8 mouse cellular contexts compared by ENCODE assay signal in the genomic region with DNA sequence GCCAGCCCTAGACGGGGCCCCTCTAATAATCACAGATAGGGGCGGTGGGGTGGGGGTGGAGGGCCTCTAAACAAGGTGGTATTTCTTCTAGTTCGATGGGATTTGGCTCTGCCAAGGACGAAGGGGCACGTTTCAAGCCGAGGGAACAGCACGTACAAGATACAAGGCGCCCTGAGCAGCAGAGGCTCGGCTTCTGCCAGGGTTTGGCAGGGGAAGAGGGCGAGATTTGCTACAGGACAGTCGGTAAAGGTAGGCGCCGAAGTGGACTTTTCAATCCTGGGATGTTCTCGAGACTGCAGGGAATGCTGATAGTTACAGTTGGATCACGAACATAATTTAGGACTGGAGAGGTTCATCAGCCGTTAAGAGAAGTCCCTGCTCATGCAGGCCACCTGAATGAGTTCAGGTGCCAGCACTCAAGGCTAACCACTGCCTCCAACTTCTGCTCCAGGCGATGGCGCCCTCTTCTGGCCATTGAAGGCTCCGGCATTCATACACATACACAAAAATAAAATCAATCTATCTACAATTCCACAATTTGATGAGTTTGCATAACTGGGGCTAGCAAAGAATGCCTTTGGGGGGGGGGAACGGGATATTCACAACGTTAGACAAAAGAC. TPM values are rescaled to one million over a fixed set of nuclear protein-coding genes. Genes with fewer than 3 reads are reported as not detected.
A peak's percentile ranks its signal among the peaks of the same experiment; 100 is the strongest.
DNase-seq lines count a peak whose midpoint lies in the region; ATAC-seq and TF ChIP-seq lines count a peak whose summit lies in the region.

No protein-coding gene starts in this region.

- peak overlapping the region; percentile 99 for H3K9ac ChIP-seq in intestine, embryonic 14.5 days (ENCODE audit: low read length)
- no peak overlapping the region for H3K9ac ChIP-seq in neural tube, embryonic 14.5 days (replicated peaks; ENCODE audit: low read depth, low read length)

- no peak for DNase-seq in left cerebral cortex, adult 2 months (ENCODE audit: extremely low spot score in 1 of 2, low spot score in 2 of 2)
- DNase-seq in left cerebral cortex, adult 8-10 months (ENCODE audit: low spot score in 2 of 2), result no peak
- DNase-seq in cerebellum, adult 8-10 months, result peak; percentile 64
- peak; percentile 69 for DNase-seq in forelimb bud, embryonic 11.5 days (ENCODE audit: low read depth, low spot score)
- peak; percentile 82 for DNase-seq in intestine, embryonic 14.5 days (ENCODE audit: low spot score)
- peak; percentile 77 to 84 for DNase-seq in lung, adult 18-20 months
- peak; percentile 62 for DNase-seq in yolk sac, embryonic 10.5 days (ENCODE audit: low spot score)

- peak overlapping the region; percentile 97 for H3K4me2 ChIP-seq in intestine, embryonic 14.5 days (ENCODE audit: low read length)
- H3K4me2 ChIP-seq in neural tube, embryonic 14.5 days (ENCODE audit: low read depth, low read length), result peak overlapping the region; percentile 89; the same call in 1 of the 2 replicates

- H3K4me3 ChIP-seq in left cerebral cortex, adult 2 months, result no peak overlapping the region
- peak overlapping the region; percentile 85 for H3K4me3 ChIP-seq in intestine, embryonic 14.5 days (ENCODE audit: low read depth, low read length)
- peak overlapping the region; percentile 97; the same call in 1 of the 2 replicates for H3K4me3 ChIP-seq in neural tube, embryonic 14.5 days (ENCODE audit: low read depth, low read length)

- no peaks in the 10 kb centered on the region for H3K27me3 ChIP-seq in intestine, embryonic 14.5 days (replicated peaks; ENCODE audit: control insufficient read depth, insufficient read depth, low read length)
- H3K27me3 ChIP-seq in neural tube, embryonic 14.5 days (ENCODE audit: control insufficient read depth, insufficient read depth, low read length), result no peaks in the 10 kb centered on the region

- H3K27ac ChIP-seq in left cerebral cortex, adult 2 months, result peak overlapping the region; percentile 28
- H3K27ac ChIP-seq in intestine, embryonic 14.5 days (ENCODE audit: low read depth), result peak overlapping the region; percentile 99
- H3K27ac ChIP-seq in neural tube, embryonic 14.5 days (ENCODE audit: low read depth, low read length), result no peak overlapping the region

- H3K36me3 ChIP-seq in intestine, embryonic 14.5 days (ENCODE audit: control insufficient read depth, insufficient read depth, low read length), result peaks cover 22% of the 10 kb centered on the region
- H3K36me3 ChIP-seq in neural tube, embryonic 14.5 days (ENCODE audit: control insufficient read depth, insufficient read depth, low read length), result peaks cover 9% of the 10 kb centered on the region

- TF ChIP-seq CTCF in left cerebral cortex, adult 2 months (IDR thresholded peaks at IDR 0.05), result peak; percentile 53

- ATAC-seq in intestine, embryonic 14.5 days (replicated peaks; ENCODE audit: low FRiP score, low TSS enrichment, low read depth), result no peak
- no peak for ATAC-seq in neural tube, embryonic 14.5 days (ENCODE audit: low read depth)

- no peaks in the 10 kb centered on the region for H3K9me3 ChIP-seq in intestine, embryonic 14.5 days (ENCODE audit: control insufficient read depth, low read length)
- no peaks in the 10 kb centered on the region for H3K9me3 ChIP-seq in neural tube, embryonic 14.5 days (ENCODE audit: control insufficient read depth, low read length)

- peaks cover 27% of the 10 kb centered on the region for H3K4me1 ChIP-seq in intestine, embryonic 14.5 days (replicated peaks; ENCODE audit: control insufficient read depth, insufficient read depth, low read length)
- H3K4me1 ChIP-seq in neural tube, embryonic 14.5 days (ENCODE audit: control insufficient read depth, insufficient read depth, low read length), result 0 out of 2 replicates have a peak, but pooled peaks cover 13% of the 10 kb centered on the region

- intact Hi-C loops in left cerebral cortex, adult 2 months (cut with DNase I), result loop anchor here (2.0 to 5.0 kb wide), 2 partner anchors 62 to 153 kb away; partner anchors contain the start of gene Arpc2

- 6% methylated on average over 21 of the region's 21 CpGs for WGBS in intestine, embryonic 14.5 days
- 7% methylated on average over 21 of the region's 21 CpGs for WGBS in neural tube, embryonic 14.5 days

RNA-seq across cellular contexts. Expression of gene Ctdsp1, which starts 0.9 kb away (rescaled TPM):
- total RNA-seq in left cerebral cortex, adult 2 months (2021), result 10 to 100 TPM; 21.6 to 25.6 TPM
- total RNA-seq in left cerebral cortex, adult 8-10 months (2022), result 10 to 100 TPM; 27.2 to 33.7 (median 29.5) TPM
- polyA plus RNA-seq in intestine, embryonic 14.5 days (2014; fragmentation: Nextera tagmentation; extraction: Ambion mirVana), result 86.8 and 87.1 TPM in 2 replicates
- polyA plus RNA-seq in neural tube, embryonic 14.5 days (2014; fragmentation: Nextera tagmentation; extraction: Ambion mirVana), result 12.5 and 19.0 TPM in 2 replicates

RNA-seq across cellular contexts. Expression of gene Slc11a1, which starts 15.4 kb away (rescaled TPM):
- 1 to 10 TPM; 5.0 to 5.4 TPM for total RNA-seq in left cerebral cortex, adult 2 months (2021)
- 10 to 100 TPM in 2 of 4 experiments, 1 to 10 TPM in 2; 3.8 to 35.1 (median 15.5) TPM for total RNA-seq in left cerebral cortex, adult 8-10 months (2022)
- 5.9 and 6.6 TPM in 2 replicates for polyA plus RNA-seq in intestine, embryonic 14.5 days (2014; fragmentation: Nextera tagmentation; extraction: Ambion mirVana)
- 1.7 and 2.2 TPM in 2 replicates for polyA plus RNA-seq in neural tube, embryonic 14.5 days (2014; fragmentation: Nextera tagmentation; extraction: Ambion mirVana)

RNA-seq across cellular contexts. Expression of gene Vil1, which starts 18.8 kb away (rescaled TPM):
- 1 to 10 TPM in 1 of 2 experiments, under 1 TPM in 1; 0.30 to 1.0 TPM for total RNA-seq in left cerebral cortex, adult 2 months (2021)
- total RNA-seq in left cerebral cortex, adult 8-10 months (2022), result under 1 TPM; 0.57 to 0.74 (median 0.64) TPM
- 58.1 and 64.7 TPM in 2 replicates for polyA plus RNA-seq in intestine, embryonic 14.5 days (2014; fragmentation: Nextera tagmentation; extraction: Ambion mirVana)
- 0.17 and 0.20 TPM in 2 replicates for polyA plus RNA-seq in neural tube, embryonic 14.5 days (2014; fragmentation: Nextera tagmentation; extraction: Ambion mirVana)

RNA-seq across cellular contexts. Expression of gene Catip, which starts 28.5 kb away (rescaled TPM):
- total RNA-seq in left cerebral cortex, adult 2 months (2021), result 1 to 10 TPM in 1 of 2 experiments, under 1 TPM in 1; 0.54 to 1.9 TPM
- 1 to 10 TPM; 1.4 to 2.5 (median 1.8) TPM for total RNA-seq in left cerebral cortex, adult 8-10 months (2022)
- polyA plus RNA-seq in intestine, embryonic 14.5 days (2014; fragmentation: Nextera tagmentation; extraction: Ambion mirVana), result 0.60 and 0.82 TPM in 2 replicates
- 0.86 and 1.1 TPM in 2 replicates for polyA plus RNA-seq in neural tube, embryonic 14.5 days (2014; fragmentation: Nextera tagmentation; extraction: Ambion mirVana)

Comparison
In these comparisons a context has a peak if more than half of its experiments do, and no peak if none do; other contexts are left out.
1. DNase-seq: peak in cerebellum, adult 8-10 months (single experiment), forelimb bud, embryonic 11.5 days (single experiment), intestine, embryonic 14.5 days (single experiment), lung, adult 18-20 months (2 of 2) and yolk sac, embryonic 10.5 days (single experiment); none in left cerebral cortex, adult 2 months (0 of 2) and left cerebral cortex, adult 8-10 months (0 of 2).